In the genomic region with DNA sequence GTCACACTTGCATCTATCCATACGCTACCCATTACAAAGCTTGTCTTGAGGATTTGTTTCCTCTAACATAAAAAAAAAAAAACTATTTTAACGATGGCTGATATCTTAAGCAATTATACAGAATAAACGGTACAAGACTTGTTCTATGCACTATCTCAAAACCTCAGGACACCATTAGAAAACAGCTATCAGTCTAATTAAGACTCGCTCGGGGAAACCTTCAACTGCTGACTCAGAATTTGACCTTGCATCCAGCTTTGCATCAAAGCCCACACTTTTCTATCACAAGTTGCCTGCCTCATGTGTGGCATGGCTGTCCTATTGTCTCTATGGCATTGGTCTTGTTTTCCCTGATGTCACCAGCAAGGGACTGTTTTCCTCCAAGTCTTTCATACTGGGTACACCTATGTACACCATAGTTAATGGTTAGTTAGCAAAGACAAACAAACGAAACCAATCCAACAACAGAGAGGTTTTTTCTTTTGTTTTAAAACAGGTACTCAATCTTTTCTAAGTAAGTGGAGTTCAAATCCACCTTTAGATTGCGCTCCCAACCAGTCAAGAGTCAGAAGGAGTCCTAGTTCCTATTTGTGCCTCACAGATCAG, we compare ENCODE assay signal across 9 mouse cellular contexts. TPM values are rescaled to one million over a fixed set of nuclear protein-coding genes. Genes with fewer than 3 reads are reported as not detected.
DNase-seq lines count a peak whose midpoint lies in the region; ATAC-seq lines count a peak whose summit lies in the region.
"Had no signal": no experiment of that assay in that cellular context is flagged by ENCODE, and none has a peak within 500 bp of the region (broad histone marks: within the 10 kb centered on the region; RNA-seq: fewer than 3 reads in every experiment).

No protein-coding gene starts in this region.

- no peak for ATAC-seq in heart, embryonic 13.5 days (ENCODE audit: extremely low read depth, insufficient number of reproducible peaks, low FRiP score, low TSS enrichment)
- ATAC-seq in hindbrain, embryonic 12.5 days (ENCODE audit: low FRiP score): no peak
- ATAC-seq in midbrain, embryonic 11.5 days (ENCODE audit: low FRiP score): no peak

- H3K4me2 ChIP-seq in heart, embryonic 13.5 days: peak overlapping the region; percentile 82
- H3K4me2 ChIP-seq in hindbrain, embryonic 12.5 days (replicated peaks): peak overlapping the region; percentile 57
- peak overlapping the region; percentile 73 for H3K4me2 ChIP-seq in midbrain, embryonic 11.5 days

- H3K27ac ChIP-seq in heart, embryonic 13.5 days (replicated peaks): no peak overlapping the region
- H3K27ac ChIP-seq in hindbrain, embryonic 12.5 days: no peak overlapping the region
- no peak overlapping the region for H3K27ac ChIP-seq in midbrain, embryonic 11.5 days (ENCODE audit: low read depth, low read length)

- peak overlapping the region; percentile 79 for H3K4me3 ChIP-seq in heart, embryonic 13.5 days
- H3K4me3 ChIP-seq in hindbrain, embryonic 12.5 days: peak overlapping the region; percentile 95
- H3K4me3 ChIP-seq in midbrain, embryonic 11.5 days (ENCODE audit: low read depth, low read length): peak overlapping the region; percentile 84

- peaks cover 62% of the 10 kb centered on the region for H3K36me3 ChIP-seq in heart, embryonic 13.5 days
- H3K36me3 ChIP-seq in hindbrain, embryonic 12.5 days: peaks cover 48% of the 10 kb centered on the region
- peaks cover 20% of the 10 kb centered on the region for H3K36me3 ChIP-seq in midbrain, embryonic 11.5 days (ENCODE audit: control insufficient read depth, insufficient read depth, low read length)

- no peaks in the 10 kb centered on the region for H3K9me3 ChIP-seq in heart, embryonic 13.5 days
- H3K9me3 ChIP-seq in hindbrain, embryonic 12.5 days (replicated peaks): no peaks in the 10 kb centered on the region
- H3K9me3 ChIP-seq in midbrain, embryonic 11.5 days (ENCODE audit: control insufficient read depth, low read length): no peaks in the 10 kb centered on the region

- peak overlapping the region; percentile 92 for H3K9ac ChIP-seq in heart, embryonic 13.5 days
- peak overlapping the region; percentile 90 for H3K9ac ChIP-seq in hindbrain, embryonic 12.5 days
- peak overlapping the region; percentile 87 for H3K9ac ChIP-seq in midbrain, embryonic 11.5 days (ENCODE audit: low read length)

- 80% methylated on average over 7 of the region's 7 CpGs for WGBS in heart, embryonic 13.5 days
- WGBS in hindbrain, embryonic 12.5 days: 87% methylated on average over 7 of the region's 7 CpGs
- WGBS in midbrain, embryonic 11.5 days: 91% methylated on average over 7 of the region's 7 CpGs

- no peak for DNase-seq in heart, adult 9 months (ENCODE audit: low spot score in 2 of 2)
- peak; percentile 30 for DNase-seq in MEL-GATA-1-ER (ENCODE audit: extremely low read depth, low read depth)
- no peak for DNase-seq in midbrain, embryonic 11.5 days (ENCODE audit: low spot score, missing footprints)
- no peak for DNase-seq in gastrocnemius, postnatal 10 days
- DNase-seq in urinary bladder, adult 18-20 months (ENCODE audit: low spot score in 2 of 2): no peak
- DNase-seq in layer of hippocampus, adult 8-10 months (ENCODE audit: low spot score in 2 of 2): no peak

- H3K27me3 ChIP-seq in heart, embryonic 13.5 days (replicated peaks): no peaks in the 10 kb centered on the region
- no peaks in the 10 kb centered on the region for H3K27me3 ChIP-seq in hindbrain, embryonic 12.5 days
- H3K27me3 ChIP-seq in midbrain, embryonic 11.5 days (ENCODE audit: control insufficient read depth, insufficient read depth, low read length): no peaks in the 10 kb centered on the region

- H3K4me1 ChIP-seq in heart, embryonic 13.5 days: peaks cover 24% of the 10 kb centered on the region
- H3K4me1 ChIP-seq in hindbrain, embryonic 12.5 days: peaks cover 18% of the 10 kb centered on the region
- peaks cover 17% of the 10 kb centered on the region for H3K4me1 ChIP-seq in midbrain, embryonic 11.5 days (ENCODE audit: control insufficient read depth, insufficient read depth, low read length)

RNA-seq across cellular contexts. Expression of a gene that starts 1.5 kb away (rescaled TPM):
- polyA plus RNA-seq in heart, embryonic 13.5 days (2015; fragmentation: Nextera tagmentation; extraction: Ambion mirVana): 168 and 177 TPM in 2 replicates
- polyA plus RNA-seq in hindbrain, embryonic 12.5 days (2016; fragmentation: Nextera tagmentation; extraction: Ambion mirVana): 239 and 246 TPM in 2 replicates
- polyA plus RNA-seq in midbrain, embryonic 11.5 days (2014; fragmentation: Nextera tagmentation; extraction: Ambion mirVana): 233 and 247 TPM in 2 replicates
- total RNA-seq in gastrocnemius, postnatal 10 days (2021): 100 to 1,000 TPM; 158 to 160 TPM
- 100 to 1,000 TPM; 134 to 161 (median 142) TPM for total RNA-seq in layer of hippocampus, adult 8-10 months (2022)

RNA-seq across cellular contexts. Expression of a gene that starts 1.6 kb away (rescaled TPM):
- polyA plus RNA-seq in heart, embryonic 13.5 days (2015; fragmentation: Nextera tagmentation; extraction: Ambion mirVana): 64.6 and 76.6 TPM in 2 replicates
- polyA plus RNA-seq in hindbrain, embryonic 12.5 days (2016; fragmentation: Nextera tagmentation; extraction: Ambion mirVana): 153 and 154 TPM in 2 replicates
- 159 and 169 TPM in 2 replicates for polyA plus RNA-seq in midbrain, embryonic 11.5 days (2014; fragmentation: Nextera tagmentation; extraction: Ambion mirVana)
- total RNA-seq in gastrocnemius, postnatal 10 days (2021): 10 to 100 TPM; 33.0 to 33.9 TPM
- 10 to 100 TPM; 67.5 to 80.0 (median 74.2) TPM for total RNA-seq in layer of hippocampus, adult 8-10 months (2022)

RNA-seq across cellular contexts. Expression of a gene that starts 24.1 kb away (rescaled TPM):
- 50.3 and 54.9 TPM in 2 replicates for polyA plus RNA-seq in heart, embryonic 13.5 days (2015; fragmentation: Nextera tagmentation; extraction: Ambion mirVana)
- 110 and 111 TPM in 2 replicates for polyA plus RNA-seq in hindbrain, embryonic 12.5 days (2016; fragmentation: Nextera tagmentation; extraction: Ambion mirVana)
- polyA plus RNA-seq in midbrain, embryonic 11.5 days (2014; fragmentation: Nextera tagmentation; extraction: Ambion mirVana): 89.5 and 94.0 TPM in 2 replicates
- 10 to 100 TPM; 23.9 to 33.3 TPM for total RNA-seq in gastrocnemius, postnatal 10 days (2021)
- 10 to 100 TPM; 69.6 to 78.0 (median 76.1) TPM for total RNA-seq in layer of hippocampus, adult 8-10 months (2022)

RNA-seq across cellular contexts. Expression of a gene that starts 26.8 kb away (rescaled TPM):
- polyA plus RNA-seq in heart, embryonic 13.5 days (2015; fragmentation: Nextera tagmentation; extraction: Ambion mirVana): 9.3 and 11.4 TPM in 2 replicates
- not detected in 2 replicates for polyA plus RNA-seq in hindbrain, embryonic 12.5 days (2016; fragmentation: Nextera tagmentation; extraction: Ambion mirVana)
- not detected in 2 replicates for polyA plus RNA-seq in midbrain, embryonic 11.5 days (2014; fragmentation: Nextera tagmentation; extraction: Ambion mirVana)
- total RNA-seq in gastrocnemius, postnatal 10 days (2021): not detected
- total RNA-seq in layer of hippocampus, adult 8-10 months (2022): not detected
- total RNA-seq: ES-E14 had no signal
